Mouse (Mus musculus): ENCODE data around the gene Stard3. TPM values are rescaled to one million over a fixed set of nuclear protein-coding genes. Genes with fewer than 3 reads are reported as not detected.

The Stard3 gene
- polyA plus RNA-seq, 1 experiment from 2014 or later = 37.2 TPM

DNA sequence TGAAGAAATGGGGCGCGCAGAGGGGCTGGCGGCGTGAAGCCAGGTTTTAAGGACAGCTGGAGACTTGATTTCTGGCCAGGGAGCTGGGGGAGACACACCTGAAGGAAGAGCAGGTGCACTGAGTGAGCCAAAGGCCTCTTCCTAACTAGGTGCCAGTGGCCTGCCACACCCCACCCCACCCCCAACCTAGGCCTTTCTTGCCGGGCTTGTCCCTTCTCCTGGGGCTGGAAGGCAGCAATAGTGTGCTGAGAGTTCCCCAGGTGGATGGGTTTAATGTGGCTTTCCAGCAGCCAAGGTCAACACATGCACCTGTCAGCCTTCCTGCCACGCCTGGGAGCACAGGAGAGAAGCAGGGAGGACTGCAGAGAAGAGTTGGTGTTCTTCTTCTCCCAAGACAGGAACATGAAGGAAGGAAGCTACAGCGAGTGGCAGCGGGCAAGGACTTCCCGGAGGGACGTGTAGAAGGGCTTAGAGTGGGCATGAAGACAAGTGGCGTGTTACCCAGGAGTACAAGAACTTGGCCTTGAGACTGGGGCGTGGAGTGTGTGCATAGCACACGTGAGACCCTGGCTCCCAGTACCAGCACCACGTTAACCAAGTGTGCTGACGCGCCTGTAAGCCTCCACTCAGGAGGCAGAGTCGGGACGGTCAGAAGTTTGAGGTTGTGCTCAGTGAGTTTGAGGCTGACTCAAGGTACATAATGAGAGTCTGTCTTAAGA lies 5.7 kb upstream of the Stard3 start:
- H3K36me3 ChIP-seq = no peaks in the 10 kb centered on the region
- H3K4me2 ChIP-seq = no peak overlapping the region
- H3K27ac ChIP-seq (replicated peaks) = no peak overlapping the region
- WGBS = 76% methylated on average over 18 of the region's 18 CpGs
- H3K4me3 ChIP-seq = no peak overlapping the region
- H3K4me1 ChIP-seq = peaks cover 46% of the 10 kb centered on the region
- no peak for ATAC-seq (ENCODE audit: extremely low read depth, insufficient number of reproducible peaks, low FRiP score, low TSS enrichment)
- peaks cover 79% of the 10 kb centered on the region for H3K27me3 ChIP-seq (replicated peaks)
- H3K9ac ChIP-seq = no peak overlapping the region
- H3K9me3 ChIP-seq = no peaks in the 10 kb centered on the region

DNA sequence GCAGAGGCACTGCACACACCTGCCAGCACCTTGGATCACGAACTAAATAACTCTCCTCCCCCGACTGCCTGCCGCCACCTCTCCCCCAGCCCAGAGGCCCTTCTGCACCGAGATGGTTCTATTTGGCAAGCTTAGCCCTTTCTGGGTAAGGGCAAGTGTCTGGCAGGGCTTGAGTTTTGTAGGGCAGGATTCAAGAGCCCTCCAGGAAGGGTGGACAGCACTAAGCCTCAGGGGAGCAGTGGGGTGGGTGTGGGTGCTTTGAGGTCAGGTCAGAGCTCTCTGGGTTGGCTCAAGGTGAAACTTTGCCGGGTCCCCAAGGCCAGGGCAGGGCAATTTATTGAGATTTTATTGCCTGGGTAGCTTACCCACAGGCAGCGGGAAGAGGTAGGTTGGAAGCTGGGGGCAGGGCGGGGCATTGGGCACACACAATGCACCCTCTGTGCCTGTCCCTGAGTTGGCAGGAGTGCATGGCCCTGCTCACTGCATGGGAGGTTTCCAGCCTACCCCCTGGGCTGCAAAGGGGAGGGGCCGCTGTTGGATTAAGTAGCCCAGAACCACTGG lies 4.4 kb upstream of the Stard3 start:
- Histone ChIP-seq H3K4me1 (peaks cover 39% of the 10 kb centered on the region), H3K9me3 (no peaks in the 10 kb centered on the region), H3K36me3 (no peaks in the 10 kb centered on the region), H3K9ac (no peak overlapping the region), H3K27ac (replicated peaks) (no peak overlapping the region), H3K4me2 (no peak overlapping the region), H3K4me3 (no peak overlapping the region), H3K27me3 (replicated peaks) (peaks cover 66% of the 10 kb centered on the region)
- WGBS = 41% methylated on average over 8 of the region's 8 CpGs
- no peak for ATAC-seq (ENCODE audit: extremely low read depth, insufficient number of reproducible peaks, low FRiP score, low TSS enrichment)

DNA sequence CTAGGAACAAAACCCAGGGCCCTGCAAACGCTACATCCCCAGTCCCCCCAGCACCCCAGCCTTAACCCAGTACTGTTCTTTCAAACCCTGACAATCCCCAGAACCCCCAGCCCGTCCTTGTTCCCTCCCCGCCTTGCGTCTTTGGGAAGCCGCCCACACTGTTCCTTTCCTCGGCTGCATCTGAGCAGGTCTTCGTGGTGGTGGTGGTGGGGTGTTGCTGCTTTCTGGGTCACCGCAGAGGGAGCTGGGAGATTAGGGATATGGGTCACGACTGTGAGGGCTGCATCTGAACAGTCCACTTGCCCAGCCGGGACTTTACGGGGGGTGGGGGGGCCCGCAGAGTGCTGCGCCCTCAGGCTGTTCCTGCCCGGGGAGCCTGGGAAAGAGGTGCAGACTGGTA lies 3.7 kb upstream of the Stard3 start:
- WGBS = 56% methylated on average over 14 of the region's 14 CpGs
- Histone ChIP-seq H3K4me1 (peaks cover 39% of the 10 kb centered on the region), H3K27me3 (replicated peaks) (peaks cover 59% of the 10 kb centered on the region), H3K9ac (no peak overlapping the region), H3K4me2 (no peak overlapping the region), H3K9me3 (no peaks in the 10 kb centered on the region), H3K4me3 (no peak overlapping the region), H3K27ac (replicated peaks) (no peak overlapping the region), H3K36me3 (peaks cover under 1% of the 10 kb centered on the region; the same call in 1 of the 2 replicates)
- ATAC-seq (ENCODE audit: extremely low read depth, insufficient number of reproducible peaks, low FRiP score, low TSS enrichment) = no peak

DNA sequence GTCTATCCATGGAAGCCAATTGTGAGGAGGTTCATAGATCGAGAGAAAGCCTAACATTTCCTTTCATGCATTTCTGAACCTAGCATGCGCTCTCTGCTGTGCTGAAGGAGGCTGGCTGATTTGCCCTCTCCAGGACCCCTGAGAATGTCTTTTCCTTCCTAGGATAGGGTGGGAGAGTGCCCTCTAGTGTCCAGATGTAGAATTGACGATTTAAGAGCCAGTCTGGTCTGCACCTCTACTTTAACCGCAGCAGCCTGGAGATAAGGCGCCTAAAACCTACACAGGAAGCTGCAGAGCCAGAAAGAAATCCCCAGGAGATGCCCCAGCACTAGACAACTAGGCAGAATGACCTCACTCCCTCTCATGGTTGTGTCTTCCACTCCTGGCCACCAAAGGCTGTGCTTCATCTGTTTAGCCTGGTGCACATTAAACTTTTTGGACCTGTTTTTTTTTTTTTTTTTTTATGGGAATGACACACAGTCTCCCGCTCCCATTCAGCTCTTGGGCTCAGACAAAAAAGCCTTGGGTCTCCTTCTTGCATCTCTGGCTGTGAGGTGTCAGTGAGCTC lies 2.4 kb upstream of the Stard3 start:
- ATAC-seq (ENCODE audit: extremely low read depth, insufficient number of reproducible peaks, low FRiP score, low TSS enrichment) = no peak
- Histone ChIP-seq H3K27me3 (replicated peaks) (peaks cover 46% of the 10 kb centered on the region), H3K4me2 (no peak overlapping the region), H3K9ac (peak overlapping the region; percentile 29; the same call in 1 of the 2 replicates), H3K4me1 (peaks cover 43% of the 10 kb centered on the region), H3K4me3 (no peak overlapping the region), H3K9me3 (no peaks in the 10 kb centered on the region), H3K36me3 (peaks cover 4% of the 10 kb centered on the region; the same call in 1 of the 2 replicates), H3K27ac (replicated peaks) (no peak overlapping the region)
- WGBS = 8% methylated on average over 6 of the region's 6 CpGs

DNA sequence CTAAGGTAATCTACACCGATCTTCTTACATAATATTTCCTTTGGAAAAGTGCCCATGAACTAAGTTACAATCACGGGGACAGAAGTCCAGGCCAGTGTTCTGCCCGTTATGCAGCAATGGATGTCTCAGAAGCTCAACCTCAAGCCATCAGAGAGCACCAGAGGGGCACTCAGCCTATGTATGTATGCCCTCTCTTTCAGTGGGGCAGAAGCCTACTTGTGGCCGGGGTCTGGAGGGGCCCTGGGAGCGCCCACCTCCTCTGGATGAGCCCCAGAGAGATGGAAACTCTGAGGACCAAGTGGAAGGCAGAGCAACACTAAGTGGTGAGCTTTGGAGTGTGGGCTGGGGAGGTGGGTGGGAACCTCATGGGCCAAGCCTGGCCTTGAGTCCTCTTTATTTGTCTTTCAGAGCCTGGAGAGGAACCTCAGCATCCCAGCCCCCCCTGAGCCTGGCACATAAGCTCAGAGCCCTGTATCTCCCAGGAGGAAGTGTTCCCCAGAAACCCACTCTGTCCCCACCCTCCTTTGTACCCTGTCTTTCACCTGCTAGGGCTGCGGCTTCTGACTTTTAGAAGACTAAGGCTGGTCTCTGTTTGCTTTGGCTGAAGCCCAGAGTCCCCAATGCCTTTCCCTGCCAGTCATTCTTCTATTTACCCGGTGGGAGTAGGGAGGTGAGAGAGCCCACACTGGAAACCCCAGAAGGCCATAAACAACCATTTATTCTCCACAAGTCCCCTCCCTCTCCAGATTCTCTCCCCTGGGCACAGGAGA lies 1.4 kb upstream of the Stard3 start:
- ATAC-seq (ENCODE audit: extremely low read depth, insufficient number of reproducible peaks, low FRiP score, low TSS enrichment) = no peak
- H3K9ac ChIP-seq = peak overlapping the region; percentile 77
- H3K27me3 ChIP-seq (replicated peaks) = peaks cover 36% of the 10 kb centered on the region
- peak overlapping the region; percentile 87 for H3K4me2 ChIP-seq
- H3K4me3 ChIP-seq = peak overlapping the region; percentile 82; the same call in 1 of the 2 replicates
- peaks cover 4% of the 10 kb centered on the region; the same call in 1 of the 2 replicates for H3K36me3 ChIP-seq
- H3K27ac ChIP-seq (replicated peaks) = peak overlapping the region; percentile 90
- WGBS = 67% methylated on average over 7 of the region's 7 CpGs
- H3K4me1 ChIP-seq = peaks cover 52% of the 10 kb centered on the region
- H3K9me3 ChIP-seq = no peaks in the 10 kb centered on the region

DNA sequence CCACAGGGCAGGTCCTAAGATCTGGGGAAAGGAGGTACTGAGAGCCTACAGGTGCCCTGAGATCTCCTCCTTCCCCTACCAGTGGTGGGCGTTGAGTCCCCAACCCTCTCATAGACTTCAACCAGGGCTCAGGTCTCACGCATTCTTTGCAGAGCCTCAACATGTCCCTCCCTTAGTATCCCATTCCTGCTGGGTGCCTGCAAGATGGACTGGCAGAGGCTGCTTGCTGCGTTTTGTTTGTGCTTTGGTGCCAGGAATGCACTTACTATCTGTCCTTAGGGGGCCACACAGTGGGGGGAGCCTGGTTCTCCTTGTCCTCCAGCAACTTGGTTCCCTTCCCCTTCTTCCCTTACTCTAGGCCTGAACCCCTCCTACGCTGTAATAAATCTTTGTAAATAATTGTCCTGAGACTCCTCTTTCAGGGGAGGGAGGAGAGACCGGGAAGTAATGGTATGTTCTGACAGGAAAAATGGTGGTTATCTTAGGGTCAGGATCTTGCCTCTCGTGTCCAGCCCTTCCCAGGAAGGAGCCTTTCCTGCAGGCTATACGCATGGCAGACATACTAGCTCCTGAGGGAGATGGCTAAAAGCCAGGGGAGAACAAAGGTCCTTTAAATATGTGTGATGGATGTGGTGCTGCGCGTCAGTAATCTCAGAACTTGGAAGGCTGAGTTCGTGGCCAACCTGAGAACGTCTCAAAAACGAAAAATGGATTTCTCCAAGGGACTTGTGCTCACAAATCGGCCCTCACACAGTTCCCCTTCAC lies 590 bp upstream of the Stard3 start:
- Histone ChIP-seq H3K4me2 (peak overlapping the region; percentile 87), H3K36me3 (peaks cover 4% of the 10 kb centered on the region; the same call in 1 of the 2 replicates), H3K27ac (replicated peaks) (peak overlapping the region; percentile 90), H3K27me3 (replicated peaks) (peaks cover 28% of the 10 kb centered on the region), H3K9ac (peak overlapping the region; percentile 77), H3K4me1 (peaks cover 55% of the 10 kb centered on the region), H3K4me3 (peak overlapping the region; percentile 82), H3K9me3 (no peaks in the 10 kb centered on the region)
- no peak for ATAC-seq (ENCODE audit: extremely low read depth, insufficient number of reproducible peaks, low FRiP score, low TSS enrichment)
- 8% methylated on average over 13 of the region's 13 CpGs for WGBS

DNA sequence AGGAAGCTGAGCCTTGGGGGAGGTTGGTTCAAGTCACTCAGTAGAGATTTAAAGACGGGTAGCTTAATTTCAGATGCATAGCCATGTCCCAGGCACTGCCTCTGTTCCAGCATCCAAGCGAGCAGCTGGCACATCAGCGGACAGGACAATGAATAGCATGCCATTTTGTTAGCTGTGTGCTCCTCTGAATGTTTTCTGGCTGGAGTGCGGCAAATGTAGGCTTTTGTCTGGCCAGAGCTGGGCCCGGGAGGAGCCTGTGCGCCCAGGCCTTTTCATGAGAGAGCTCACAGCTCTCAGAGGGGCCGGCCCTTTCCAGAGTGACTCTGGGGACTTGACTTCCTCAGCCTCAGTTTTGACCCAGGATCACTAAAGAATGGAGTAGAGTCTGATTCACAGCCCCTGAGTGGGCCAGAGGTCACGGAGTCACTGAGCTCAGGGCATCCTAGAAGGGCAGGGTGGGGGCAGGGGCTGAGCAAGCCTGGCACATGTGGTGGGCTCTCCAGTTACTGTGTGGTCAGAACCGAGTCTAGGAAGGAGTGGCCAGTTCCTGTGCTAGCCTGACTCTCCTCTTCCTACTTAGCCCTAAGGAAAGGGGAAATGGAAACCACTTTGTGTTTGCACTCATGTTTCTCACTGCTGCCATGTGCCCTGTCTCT lies 2.8 kb downstream of the Stard3 start:
- 67% methylated on average over 9 of the region's 9 CpGs for WGBS

DNA sequence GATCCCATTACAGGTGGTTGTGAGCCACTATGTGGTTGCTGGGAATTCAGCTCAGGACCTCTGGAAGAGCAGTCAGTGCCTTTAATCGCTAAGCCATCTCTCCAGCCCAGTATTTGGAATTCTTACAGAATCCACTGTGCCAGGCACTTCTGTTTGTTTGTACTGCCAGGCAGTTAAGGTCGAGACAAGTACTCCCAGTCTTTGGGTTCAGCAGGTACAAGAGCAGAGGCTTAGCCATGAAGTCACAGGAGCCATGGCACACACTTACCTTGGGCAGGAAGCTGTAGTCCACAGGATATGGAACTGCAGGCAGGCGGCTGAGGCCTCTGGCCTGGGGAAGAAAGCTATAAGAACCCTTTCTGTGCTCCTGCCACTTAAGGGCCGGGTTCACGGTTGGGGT lies 5.6 kb downstream of the Stard3 start:
- no peak overlapping the region for H3K4me3 ChIP-seq
- no peaks in the 10 kb centered on the region for H3K27me3 ChIP-seq (replicated peaks)
- no peaks in the 10 kb centered on the region for H3K9me3 ChIP-seq
- no peak overlapping the region for H3K4me2 ChIP-seq
- peaks cover 72% of the 10 kb centered on the region for H3K4me1 ChIP-seq
- H3K36me3 ChIP-seq = peaks cover 7% of the 10 kb centered on the region; the same call in 1 of the 2 replicates
- no peak overlapping the region for H3K9ac ChIP-seq
- H3K27ac ChIP-seq (replicated peaks) = no peak overlapping the region
- 79% methylated on average over 5 of the region's 5 CpGs for WGBS
- no peak for ATAC-seq (ENCODE audit: extremely low read depth, insufficient number of reproducible peaks, low FRiP score, low TSS enrichment)

More for the DNA sequence above, 2.8 kb downstream of the Stard3 start:
- H3K36me3 ChIP-seq = peaks cover 4% of the 10 kb centered on the region; the same call in 1 of the 2 replicates
- H3K27ac ChIP-seq (replicated peaks) = no peak overlapping the region; the same call in 1 of the 2 replicates
- H3K9ac ChIP-seq = peak overlapping the region; percentile 17
- no peak for ATAC-seq (ENCODE audit: extremely low read depth, insufficient number of reproducible peaks, low FRiP score, low TSS enrichment)
- peaks cover 66% of the 10 kb centered on the region for H3K4me1 ChIP-seq
- H3K27me3 ChIP-seq (replicated peaks) = no peaks in the 10 kb centered on the region
- no peak overlapping the region for H3K4me3 ChIP-seq
- H3K4me2 ChIP-seq = 0 out of 2 replicates have a peak overlapping the region, but pooled peaks have one; percentile 11
- H3K9me3 ChIP-seq = no peaks in the 10 kb centered on the region

DNA sequence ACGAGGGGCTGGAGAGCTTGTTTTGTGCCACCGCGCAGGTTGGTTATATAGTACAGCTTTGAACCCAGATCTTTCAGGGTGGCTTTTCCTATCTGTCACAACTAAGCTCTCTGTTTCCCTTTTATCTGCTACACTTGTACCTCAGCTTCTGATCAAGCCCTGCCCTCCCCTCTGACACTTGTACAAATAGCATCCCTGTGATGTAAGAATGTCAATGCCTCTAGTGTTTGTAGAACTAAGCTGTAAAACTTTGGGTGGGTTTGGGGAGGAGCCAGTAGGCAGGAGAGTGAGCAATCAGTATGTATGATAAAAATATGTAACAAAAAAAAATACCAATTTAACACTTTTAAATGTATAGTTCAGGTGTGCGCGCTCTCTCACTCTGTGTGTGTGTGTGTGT lies 6.2 kb downstream of the Stard3 start:
- peaks cover 7% of the 10 kb centered on the region; the same call in 1 of the 2 replicates for H3K36me3 ChIP-seq
- no peaks in the 10 kb centered on the region for H3K9me3 ChIP-seq
- no peak overlapping the region for H3K4me3 ChIP-seq
- no peak overlapping the region for H3K9ac ChIP-seq
- no peaks in the 10 kb centered on the region for H3K27me3 ChIP-seq (replicated peaks)
- 86% methylated on average over 5 of the region's 5 CpGs for WGBS
- no peak overlapping the region for H3K4me2 ChIP-seq
- H3K27ac ChIP-seq (replicated peaks) = no peak overlapping the region
- peaks cover 72% of the 10 kb centered on the region for H3K4me1 ChIP-seq
- ATAC-seq (ENCODE audit: extremely low read depth, insufficient number of reproducible peaks, low FRiP score, low TSS enrichment) = no peak

DNA sequence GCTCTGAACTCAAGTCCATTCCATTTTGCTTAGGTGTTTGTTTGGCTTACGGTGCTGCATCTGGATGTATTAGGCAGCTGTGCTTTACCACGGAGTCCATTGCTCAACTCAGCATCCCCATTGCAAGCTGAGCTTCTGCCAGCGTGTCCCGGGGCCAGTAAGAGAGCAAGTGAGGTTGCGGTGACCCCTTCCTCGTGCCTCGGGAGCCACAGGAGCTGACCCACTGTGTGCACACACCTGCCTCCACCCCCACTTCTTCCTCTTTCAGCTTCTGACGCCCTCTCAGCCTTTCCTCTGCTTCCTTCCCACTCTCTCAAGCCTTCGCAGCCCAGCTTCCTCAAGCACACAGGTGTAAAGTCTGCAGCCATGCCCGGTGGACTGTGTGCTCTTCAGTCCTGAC lies 8.1 kb downstream of the Stard3 start:
- no peak for ATAC-seq (ENCODE audit: extremely low read depth, insufficient number of reproducible peaks, low FRiP score, low TSS enrichment)
- H3K9me3 ChIP-seq = no peaks in the 10 kb centered on the region
- peaks cover 4% of the 10 kb centered on the region; the same call in 1 of the 2 replicates for H3K36me3 ChIP-seq
- H3K4me1 ChIP-seq = peaks cover 70% of the 10 kb centered on the region
- peak overlapping the region; percentile 63 for H3K9ac ChIP-seq
- no peak overlapping the region for H3K4me2 ChIP-seq
- peak overlapping the region; percentile 53; the same call in 1 of the 2 replicates for H3K27ac ChIP-seq (replicated peaks)
- WGBS = 69% methylated on average over 10 of the region's 10 CpGs
- H3K27me3 ChIP-seq (replicated peaks) = no peaks in the 10 kb centered on the region
- H3K4me3 ChIP-seq = no peak overlapping the region
